Mouse (Mus musculus): ENCODE data around the gene Olfml1.

- TF ChIP-seq CTCF (IDR thresholded peaks at IDR 0.05) = no peak
- no peak for TF ChIP-seq EP300 (IDR thresholded peaks at IDR 0.05)
These were observed 29.5 kb downstream of the Olfml1 start for GRCm38 (mm10) chr7:107596753-107597152.
